Mouse (Mus musculus) spleen, adult 2 months (tissue): ENCODE measurements at regions not wholly inside any gene's neighbourhood (a gene's known extent, or its start where the extent isn't known, plus 50 kb on each side); places are given as distances from the start of the nearest gene placed in this dataset.

ENCODE experiments used
- DNase-seq, 2 experiments: peaks; one replicate each; pipeline versions ENCODE4 v3.0.0 to v3.0.0-alpha.2; 2012 to 2021; ENCODE audit warnings: low spot score in 2 of 2, low read depth in 1 of 2
- H3K27ac ChIP-seq: fragments of 200-500 bp; 2 replicates; pipeline ENCODE4 v1.5.1; 2012; ENCODE audit warnings: low read length, inconsistent platforms; ENCODE audit not compliant: insufficient read depth
- H3K27me3 ChIP-seq: fragments of 200-500 bp; 2 replicates; pipeline ENCODE4 v1.6.1; 2012; ENCODE audit warnings: mild to moderate bottlenecking, moderate library complexity, low read length, inconsistent platforms; ENCODE audit not compliant: control insufficient read depth, insufficient read depth
- H3K36me3 ChIP-seq: fragments of 200-500 bp; 2 replicates; pipeline ENCODE4 v1.6.1; 2012; ENCODE audit warnings: mild to moderate bottlenecking, low read length, inconsistent platforms; ENCODE audit not compliant: control insufficient read depth, insufficient read depth
- H3K4me1 ChIP-seq: fragments of 200-500 bp; 2 replicates; pipeline ENCODE4 v1.6.1; 2011; ENCODE audit warnings: inconsistent platforms; ENCODE audit not compliant: control insufficient read depth, insufficient read depth, insufficient read length
- H3K4me3 ChIP-seq: fragments of 200-500 bp; 2 replicates; pipeline ENCODE4 v1.5.1; 2011; ENCODE audit warnings: mild to moderate bottlenecking, inconsistent platforms; ENCODE audit not compliant: insufficient read depth, insufficient read length; ENCODE audit errors: extremely low read depth
- CTCF ChIP-seq: fragments of 200-500 bp; IDR thresholded peaks from 2 replicates; pipeline ENCODE4 v1.5.1; 2011; ENCODE audit warnings: mild to moderate bottlenecking, inconsistent platforms; ENCODE audit not compliant: insufficient read depth, insufficient read length, insufficient replicate concordance; ENCODE audit errors: extremely low read depth
- POLR2A ChIP-seq: fragments of 200-500 bp; IDR thresholded peaks from 2 replicates; pipeline ENCODE4 v1.6.1; 2011; ENCODE audit warnings: low read depth, low read length, inconsistent platforms
- WGBS: fragments of 180-500 bp; shearing (Covaris S2); methylation state at CpG from one replicate; pipeline ENCODE4 v1.1.7; 2018; 5-methylcytosine and 5-hydroxymethylcytosine counted together

DNA sequence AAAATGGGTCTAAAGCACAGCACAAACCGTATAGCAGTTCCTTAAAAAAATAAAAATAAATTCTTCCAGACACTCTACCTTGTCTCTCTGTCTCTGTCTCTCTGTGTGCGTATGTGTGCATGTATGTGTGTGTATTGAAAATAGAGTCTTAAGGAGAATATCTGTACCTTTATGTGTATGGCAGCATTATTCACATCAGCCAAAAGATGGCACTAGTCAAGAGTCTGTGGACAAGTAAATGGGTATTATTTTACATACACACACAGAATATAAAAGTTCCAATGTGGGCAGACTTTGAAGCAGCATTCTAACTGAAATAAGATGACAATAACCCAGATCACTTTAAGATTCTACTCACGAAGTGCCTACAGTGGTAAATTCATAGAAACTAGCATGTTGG lies 249.3 kb downstream of the Tex13c3 start:
- no peak for DNase-seq
- H3K27ac ChIP-seq: no peak overlapping the region
- 84% methylated on average over 3 of the region's 3 CpGs for WGBS
- no peak overlapping the region for H3K4me3 ChIP-seq
- no peak for TF ChIP-seq POLR2A
- no peak for TF ChIP-seq CTCF
- H3K4me1 ChIP-seq: no peaks in the 10 kb centered on the region
- H3K36me3 ChIP-seq: no peaks in the 10 kb centered on the region
- no peaks in the 10 kb centered on the region for H3K27me3 ChIP-seq

DNA sequence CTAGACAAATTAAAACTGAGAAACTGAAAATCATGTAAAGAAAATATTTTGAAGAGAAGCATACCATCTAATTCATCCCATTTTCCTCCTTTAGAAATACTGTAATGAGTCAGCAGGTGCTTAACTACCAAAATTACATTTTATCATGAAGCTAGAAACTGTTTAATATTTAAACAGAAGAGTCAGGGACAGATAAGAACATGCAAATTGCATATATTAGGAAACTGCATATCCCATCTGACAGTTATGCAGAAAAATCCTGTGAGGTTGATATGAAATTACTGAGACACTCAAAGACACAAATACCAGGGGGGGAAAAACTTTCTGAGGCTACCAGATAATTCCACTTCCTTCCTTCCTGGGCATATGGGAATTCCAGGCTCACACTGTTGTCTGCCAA lies 257.8 kb downstream of the Tex13c3 start:
- TF ChIP-seq CTCF (no peak), POLR2A (no peak)
- Histone ChIP-seq H3K27me3 (no peaks in the 10 kb centered on the region), H3K36me3 (no peaks in the 10 kb centered on the region), H3K4me3 (no peak overlapping the region), H3K27ac (no peak overlapping the region), H3K4me1 (no peaks in the 10 kb centered on the region)
- DNase-seq: no peak

DNA sequence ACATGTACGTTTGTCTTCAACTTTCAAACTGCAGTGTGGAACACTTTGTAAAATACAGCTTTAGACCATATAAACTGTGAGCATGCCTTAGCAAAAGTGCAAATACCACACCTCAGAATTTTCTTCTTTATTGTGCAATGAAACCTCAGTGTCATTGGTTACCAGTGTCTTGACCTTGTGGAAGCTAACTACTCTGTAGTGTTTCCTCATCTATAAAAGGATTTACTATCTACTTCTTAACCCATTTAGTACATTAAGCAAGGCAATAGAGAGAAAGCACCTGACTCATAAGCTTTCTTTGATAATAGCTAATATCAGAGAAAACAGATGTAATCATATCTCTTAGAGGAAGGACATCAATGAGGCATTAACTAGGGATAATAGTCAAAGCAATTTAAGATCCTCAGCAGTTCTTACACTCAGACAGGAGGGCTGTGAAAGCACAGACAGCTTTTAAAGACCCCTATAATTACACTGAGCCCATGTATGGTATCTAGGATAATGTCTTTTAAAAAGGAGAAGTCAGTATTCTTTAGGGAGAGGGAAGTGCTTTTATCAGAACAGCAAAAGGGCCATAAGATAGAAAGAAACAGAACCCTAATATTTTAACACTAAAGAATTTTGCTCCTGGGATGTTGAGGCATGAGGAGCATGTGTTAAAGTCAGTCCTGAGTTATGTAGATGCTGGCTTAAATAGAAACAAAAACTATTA lies 260.2 kb downstream of the Tex13c3 start:
- WGBS: 93% methylated on average over 1 of the region's 1 CpGs
- no peaks in the 10 kb centered on the region for H3K4me1 ChIP-seq
- no peaks in the 10 kb centered on the region for H3K27me3 ChIP-seq
- no peak for DNase-seq
- TF ChIP-seq CTCF (no peak), POLR2A (no peak)
- H3K27ac ChIP-seq: no peak overlapping the region
- H3K36me3 ChIP-seq: no peaks in the 10 kb centered on the region
- no peak overlapping the region for H3K4me3 ChIP-seq

DNA sequence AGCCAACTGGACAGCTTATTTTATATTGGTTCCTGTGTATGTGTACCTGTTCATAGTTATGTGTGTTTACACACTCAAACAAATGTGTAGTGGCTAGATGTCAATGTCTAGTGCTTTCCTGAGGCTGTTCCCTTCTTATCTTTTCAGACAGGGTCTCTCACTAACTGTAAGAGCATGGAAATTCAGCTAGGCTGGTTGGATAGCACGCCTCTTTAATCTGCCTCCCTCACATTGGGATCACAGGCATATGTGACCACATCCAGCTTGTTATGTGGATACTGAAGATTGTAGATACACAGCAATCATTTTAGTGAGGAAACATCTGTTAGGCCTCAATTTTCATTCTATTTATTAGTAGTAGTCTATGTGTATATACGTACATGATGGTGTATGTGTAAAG lies 261.4 kb downstream of the Tex13c3 start:
- no peak overlapping the region for H3K4me3 ChIP-seq
- no peak overlapping the region for H3K27ac ChIP-seq
- no peak for DNase-seq
- no peaks in the 10 kb centered on the region for H3K4me1 ChIP-seq
- H3K36me3 ChIP-seq: no peaks in the 10 kb centered on the region
- no peaks in the 10 kb centered on the region for H3K27me3 ChIP-seq
- WGBS: 64% methylated on average over 2 of the region's 2 CpGs
- TF ChIP-seq POLR2A: no peak
- no peak for TF ChIP-seq CTCF

DNA sequence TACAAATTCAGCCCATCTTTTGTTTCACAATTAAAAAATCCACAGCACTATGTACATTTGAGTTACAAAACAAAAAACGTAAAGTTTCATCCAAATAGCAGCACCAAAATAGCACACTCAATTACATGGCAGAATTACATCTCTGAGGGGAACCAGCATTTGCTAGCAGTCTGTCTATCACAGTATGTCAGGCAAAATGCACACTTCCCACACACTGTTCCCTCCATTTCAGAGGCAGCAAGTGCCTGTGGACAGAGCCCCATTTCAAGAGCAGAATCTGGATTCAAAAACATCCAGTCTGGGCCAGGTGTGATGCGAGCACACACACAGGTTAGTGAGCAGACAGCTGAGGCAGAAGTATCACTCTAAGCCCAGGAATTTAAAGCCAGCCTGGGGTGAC lies 261.8 kb downstream of the Tex13c3 start:
- 88% methylated on average over 2 of the region's 2 CpGs for WGBS
- no peak overlapping the region for H3K27ac ChIP-seq
- H3K27me3 ChIP-seq: no peaks in the 10 kb centered on the region
- DNase-seq: no peak
- H3K36me3 ChIP-seq: no peaks in the 10 kb centered on the region
- TF ChIP-seq POLR2A (no peak), CTCF (no peak)
- H3K4me1 ChIP-seq: no peaks in the 10 kb centered on the region
- no peak overlapping the region for H3K4me3 ChIP-seq

DNA sequence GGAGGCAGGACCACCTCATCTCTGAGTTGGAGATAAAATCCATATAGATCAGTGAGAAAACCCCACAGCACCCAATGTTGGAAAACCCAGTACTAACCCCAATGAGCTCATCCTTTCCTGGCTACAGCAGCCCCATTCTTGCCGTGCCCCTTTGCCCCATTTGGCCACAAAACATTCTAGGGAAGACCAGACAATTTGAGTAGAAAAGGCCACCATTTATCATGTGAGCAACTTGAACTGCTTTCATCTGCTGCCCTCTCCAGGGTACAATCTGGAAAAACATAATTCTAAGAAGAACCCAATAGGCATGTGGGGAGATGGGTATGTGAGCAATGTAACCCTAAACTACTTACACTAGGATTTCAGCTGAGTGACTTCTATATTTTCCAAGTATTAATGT lies 274.7 kb downstream of the Tex13c3 start:
- WGBS: 55% methylated on average over 1 of the region's 1 CpGs
- no peak for DNase-seq
- TF ChIP-seq POLR2A: no peak
- no peaks in the 10 kb centered on the region for H3K27me3 ChIP-seq
- no peak overlapping the region for H3K27ac ChIP-seq
- H3K4me1 ChIP-seq: no peaks in the 10 kb centered on the region
- H3K36me3 ChIP-seq: no peaks in the 10 kb centered on the region
- no peak overlapping the region for H3K4me3 ChIP-seq

DNA sequence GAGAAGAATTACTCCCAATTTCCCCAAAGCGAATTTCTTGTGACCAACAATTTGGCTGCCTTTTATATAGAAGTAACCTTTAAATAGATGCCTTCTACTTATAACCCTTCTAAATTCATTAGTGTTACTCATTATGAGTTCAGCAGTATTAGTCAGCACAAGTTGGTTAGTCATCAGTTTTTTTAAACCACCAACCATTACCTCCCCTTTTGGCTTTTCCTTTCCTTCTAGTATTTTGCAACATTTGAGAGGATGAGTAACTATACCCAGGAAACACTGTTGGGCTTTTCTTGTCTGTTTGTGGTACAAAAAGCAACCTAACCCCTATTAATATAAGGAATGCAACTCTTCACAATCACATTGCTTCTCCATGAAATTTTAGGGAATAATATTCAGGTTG lies 278.6 kb downstream of the Tex13c3 start:
- H3K4me1 ChIP-seq: no peaks in the 10 kb centered on the region
- DNase-seq: no peak
- no peaks in the 10 kb centered on the region for H3K36me3 ChIP-seq
- H3K27ac ChIP-seq: no peak overlapping the region
- no peak overlapping the region for H3K4me3 ChIP-seq
- no peaks in the 10 kb centered on the region for H3K27me3 ChIP-seq
- 81% methylated on average over 1 of the region's 1 CpGs for WGBS
- TF ChIP-seq POLR2A: no peak
- no peak for TF ChIP-seq CTCF

DNA sequence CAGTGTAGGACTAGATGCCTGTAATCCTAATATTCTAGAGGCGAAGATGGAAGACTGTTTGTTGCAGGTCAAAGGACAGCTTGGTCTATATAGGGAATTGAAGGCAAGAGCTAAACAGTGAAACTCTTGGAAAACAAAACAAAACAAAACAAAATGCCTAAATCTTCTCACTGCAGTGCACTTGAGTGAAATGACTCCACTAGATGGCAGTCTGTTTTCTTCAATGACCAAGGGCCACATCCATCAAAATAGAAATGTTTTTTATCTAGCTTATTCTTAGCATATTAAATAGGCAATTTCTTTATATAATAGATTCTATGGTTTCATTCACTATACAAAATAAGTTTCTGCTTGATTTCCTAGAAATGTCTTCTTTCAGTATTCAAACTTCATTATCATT lies 279.7 kb downstream of the Tex13c3 start:
- no peak for TF ChIP-seq CTCF
- TF ChIP-seq POLR2A: no peak
- 90% methylated on average over 1 of the region's 1 CpGs for WGBS
- H3K4me1 ChIP-seq: no peaks in the 10 kb centered on the region
- H3K27me3 ChIP-seq: no peaks in the 10 kb centered on the region
- H3K27ac ChIP-seq: no peak overlapping the region
- DNase-seq: no peak
- no peaks in the 10 kb centered on the region for H3K36me3 ChIP-seq
- no peak overlapping the region for H3K4me3 ChIP-seq
